Mouse (Mus musculus) midbrain, embryonic 16.5 days (tissue): Measurements from ENCODE around the gene Olfr827. TPM values are rescaled to one million over a fixed set of nuclear protein-coding genes. Genes with fewer than 3 reads are reported as not detected.

Source experiments
- ATAC-seq: fragments of 200-750 bp; cut with Nextera tagmentation; 2 replicates; pipeline ENCODE4 v1.8.0; 2017; ENCODE audit warnings: moderate TSS enrichment
- H3K27ac ChIP-seq: fragments of 300-500 bp; sonication (generic); 2 replicates; pipeline ENCODE4 v1.5.1; 2014; ENCODE audit warnings: mild to moderate bottlenecking, low read length, mixed read lengths
- H3K27me3 ChIP-seq: fragments of 300-500 bp; sonication (generic); 2 replicates; pipeline ENCODE4 v1.6.1; 2014; ENCODE audit warnings: low read depth, low read length, mixed read lengths; ENCODE audit not compliant: control insufficient read depth, insufficient read depth
- H3K36me3 ChIP-seq: fragments of 300-500 bp; sonication (generic); 2 replicates; pipeline ENCODE4 v1.6.1; 2014; ENCODE audit warnings: mild to moderate bottlenecking, low read length, moderate library complexity, mixed read lengths; ENCODE audit not compliant: control insufficient read depth, insufficient read depth
- H3K4me1 ChIP-seq: fragments of 300-500 bp; sonication (generic); 2 replicates; pipeline ENCODE4 v1.6.1; 2014; ENCODE audit warnings: mild to moderate bottlenecking, low read length, mixed read lengths; ENCODE audit not compliant: control insufficient read depth, insufficient read depth
- H3K4me2 ChIP-seq: fragments of 300-500 bp; sonication (generic); 2 replicates; pipeline ENCODE4 v1.6.1; 2014; ENCODE audit warnings: mild to moderate bottlenecking, low read length, mixed read lengths
- H3K4me3 ChIP-seq: fragments of 300-500 bp; sonication (generic); 2 replicates; pipeline ENCODE4 v1.5.1; 2014; ENCODE audit warnings: low read depth, mild to moderate bottlenecking, low read length, moderate library complexity, mixed read lengths
- H3K9ac ChIP-seq: fragments of 300-500 bp; sonication (generic); 2 replicates; pipeline ENCODE4 v1.6.1; 2014; ENCODE audit warnings: low read depth, low read length, mixed read lengths
- H3K9me3 ChIP-seq: fragments of 300-500 bp; sonication (generic); replicated peaks from 2 replicates; pipeline ENCODE4 v1.6.1; 2014; ENCODE audit warnings: mild to moderate bottlenecking, low read length, mixed read lengths; ENCODE audit not compliant: control insufficient read depth, poor library complexity, severe bottlenecking
- WGBS: fragments of 180-500 bp; shearing (Covaris S2); extraction: QIAGEN DNeasy Blood & Tissue Kit; methylation state at CpG from one replicate; pipeline ENCODE4 v1.1.7; 2014; 5-methylcytosine and 5-hydroxymethylcytosine counted together
- polyA plus RNA-seq: library from polyadenylated mRNA; unstranded; fragments of >200 nt; fragmentation: Nextera tagmentation; extraction: Ambion mirVana; gene quantifications from 2 replicates; pipeline ENCODE4 v1.2.1, GENCODE M21; 2015

Gene Olfr827
- polyA plus RNA-seq, result not detected in 2 replicates

- Histone ChIP-seq H3K4me1 (no peaks in the 10 kb centered on the region), H3K36me3 (no peaks in the 10 kb centered on the region)
Observed at GRCm38 (mm10) chr10:130214303-130214702, at the start of gene Olfr827. Gene Olfr827, minus strand, starts transcription at chr10:130214403.

GRCm38 (mm10) chr10:130263203-130263602, 49.0 kb upstream of the Olfr827 start:
- no peak; the same call in 1 of the 2 replicates for ATAC-seq
- Histone ChIP-seq H3K4me1 (no peaks in the 10 kb centered on the region), H3K36me3 (no peaks in the 10 kb centered on the region), H3K9me3 (no peaks in the 10 kb centered on the region), H3K4me3 (no peak overlapping the region), H3K4me2 (no peak overlapping the region), H3K27me3 (no peaks in the 10 kb centered on the region), H3K9ac (no peak overlapping the region), H3K27ac (no peak overlapping the region)
- 15% methylated on average over 4 of the region's 4 CpGs for WGBS

More at GRCm38 (mm10) chr10:130214303-130214702, at the start of gene Olfr827:
- Histone ChIP-seq H3K9me3 (no peaks in the 10 kb centered on the region), H3K9ac (no peak within 1 kb of the TSS), H3K27me3 (no peaks in the 10 kb centered on the region), H3K4me3 (no peak within 1 kb of the TSS), H3K27ac (no peak within 1 kb of the TSS), H3K4me2 (no peak within 1 kb of the TSS)
- no peak for ATAC-seq
- 94% methylated on average over 1 of the region's 1 CpGs for WGBS

- H3K27me3 ChIP-seq, result no peaks in the 10 kb centered on the region
- H3K9ac ChIP-seq, result no peak overlapping the region
- no peaks in the 10 kb centered on the region for H3K9me3 ChIP-seq
- no peaks in the 10 kb centered on the region for H3K36me3 ChIP-seq
- H3K4me2 ChIP-seq, result no peak overlapping the region
- 44% methylated on average over 1 of the region's 1 CpGs for WGBS
- H3K4me3 ChIP-seq, result no peak overlapping the region
- H3K4me1 ChIP-seq, result no peaks in the 10 kb centered on the region
- H3K27ac ChIP-seq, result no peak overlapping the region
- no peak for ATAC-seq
Observed at GRCm38 (mm10) chr10:130259483-130259882, 45.3 kb upstream of the Olfr827 start.

- H3K9me3 ChIP-seq, result no peaks in the 10 kb centered on the region
- no peaks in the 10 kb centered on the region for H3K36me3 ChIP-seq
- H3K4me2 ChIP-seq, result no peak overlapping the region
- H3K9ac ChIP-seq, result no peak overlapping the region
- H3K4me1 ChIP-seq, result no peaks in the 10 kb centered on the region
- no peak overlapping the region for H3K4me3 ChIP-seq
- no peak for ATAC-seq
- H3K27ac ChIP-seq, result no peak overlapping the region
- WGBS, result 0% methylated on average over 2 of the region's 2 CpGs
- H3K27me3 ChIP-seq, result no peaks in the 10 kb centered on the region
Observed at GRCm38 (mm10) chr10:130244271-130244670, 30.1 kb upstream of the Olfr827 start.

GRCm38 (mm10) chr10:130238318-130239209, 24.4 kb upstream of the Olfr827 start:
- ATAC-seq, result no peak
- H3K4me1 ChIP-seq, result no peaks in the 10 kb centered on the region
- no peaks in the 10 kb centered on the region for H3K36me3 ChIP-seq
- no peak overlapping the region for H3K27ac ChIP-seq
- no peak overlapping the region for H3K4me3 ChIP-seq
- WGBS, result 26% methylated on average over 2 of the region's 2 CpGs
- no peak overlapping the region for H3K4me2 ChIP-seq
- H3K9ac ChIP-seq, result no peak overlapping the region
- H3K27me3 ChIP-seq, result no peaks in the 10 kb centered on the region
- H3K9me3 ChIP-seq, result no peaks in the 10 kb centered on the region

- no peak overlapping the region for H3K4me2 ChIP-seq
- no peak for ATAC-seq
- no peaks in the 10 kb centered on the region for H3K4me1 ChIP-seq
- WGBS, result 27% methylated on average over 1 of the region's 1 CpGs
- H3K4me3 ChIP-seq, result no peak overlapping the region
- no peaks in the 10 kb centered on the region for H3K36me3 ChIP-seq
- H3K27me3 ChIP-seq, result no peaks in the 10 kb centered on the region
- H3K9ac ChIP-seq, result no peak overlapping the region
- no peaks in the 10 kb centered on the region for H3K9me3 ChIP-seq
- H3K27ac ChIP-seq, result no peak overlapping the region
Observed at GRCm38 (mm10) chr10:130234576-130234975, 20.4 kb upstream of the Olfr827 start.

- H3K4me2 ChIP-seq, result no peak overlapping the region
- ATAC-seq, result no peak
- WGBS, result 59% methylated on average over 1 of the region's 1 CpGs
- no peaks in the 10 kb centered on the region for H3K27me3 ChIP-seq
- H3K9me3 ChIP-seq, result no peaks in the 10 kb centered on the region
- H3K4me3 ChIP-seq, result no peak overlapping the region
- H3K9ac ChIP-seq, result no peak overlapping the region
- H3K4me1 ChIP-seq, result no peaks in the 10 kb centered on the region
- no peak overlapping the region for H3K27ac ChIP-seq
- H3K36me3 ChIP-seq, result no peaks in the 10 kb centered on the region
Observed at GRCm38 (mm10) chr10:130232117-130232516, 17.9 kb upstream of the Olfr827 start.

GRCm38 (mm10) chr10:130229584-130229983, 15.4 kb upstream of the Olfr827 start:
- Histone ChIP-seq H3K9me3 (no peaks in the 10 kb centered on the region), H3K4me2 (no peak overlapping the region), H3K4me1 (no peaks in the 10 kb centered on the region), H3K4me3 (no peak overlapping the region), H3K36me3 (no peaks in the 10 kb centered on the region), H3K9ac (no peak overlapping the region), H3K27me3 (no peaks in the 10 kb centered on the region), H3K27ac (no peak overlapping the region)
- 89% methylated on average over 5 of the region's 5 CpGs for WGBS
- ATAC-seq, result no peak

- H3K4me2 ChIP-seq, result no peak overlapping the region
- H3K36me3 ChIP-seq, result no peaks in the 10 kb centered on the region
- no peaks in the 10 kb centered on the region for H3K27me3 ChIP-seq
- ATAC-seq, result peak; percentile 99
- H3K4me1 ChIP-seq, result no peaks in the 10 kb centered on the region
- no peaks in the 10 kb centered on the region for H3K9me3 ChIP-seq
- no peak overlapping the region for H3K27ac ChIP-seq
- WGBS, result 0% methylated on average over 1 of the region's 1 CpGs
- H3K4me3 ChIP-seq, result no peak overlapping the region
- no peak overlapping the region for H3K9ac ChIP-seq
Observed at GRCm38 (mm10) chr10:130228246-130228645, 14.0 kb upstream of the Olfr827 start.
